Mouse (Mus musculus): ENCODE results near the gene E2f4. TPM values are rescaled to one million over a fixed set of nuclear protein-coding genes. Genes with fewer than 3 reads are reported as not detected.

The E2f4 gene
- total RNA-seq (2014; rRNA removed) = 39.2 and 44.8 TPM in 2 replicates
- 25.6 and 28.3 TPM in 2 replicates for polyA plus RNA-seq (2015; fragmentation: Nextera tagmentation; extraction: Ambion mirVana)

GRCm38 (mm10) chr8:105297511-105298192, at the start of gene E2f4:
E2f4 (plus strand) TSS chr8:105297663.
- peak; percentile 93 for ATAC-seq
- under 1% methylated on average over 58 of the region's 58 CpGs for WGBS
- no peak for TF ChIP-seq CTCF (IDR thresholded peaks at IDR 0.05; ENCODE audit: low read depth)
- H3K4me3 ChIP-seq (ENCODE audit: low read length) = peak within 1 kb of the TSS; percentile 96
- peaks cover 25% of the 10 kb centered on the region for H3K36me3 ChIP-seq (ENCODE audit: insufficient read depth, low read length)
- peak within 1 kb of the TSS; percentile 94 for H3K9ac ChIP-seq (replicated peaks; ENCODE audit: low read length)
- H3K4me1 ChIP-seq (ENCODE audit: insufficient read depth, low read length) = peaks cover 15% of the 10 kb centered on the region
- no peaks in the 10 kb centered on the region for H3K9me3 ChIP-seq (ENCODE audit: low read length)
- H3K27me3 ChIP-seq (ENCODE audit: insufficient read depth, low read length) = no peaks in the 10 kb centered on the region
- DNase-seq (ENCODE audit: low spot score) = peak; percentile 96
- H3K4me2 ChIP-seq (ENCODE audit: low read depth, low read length) = peak within 1 kb of the TSS; percentile 75
- peak within 1 kb of the TSS; percentile 77 for H3K27ac ChIP-seq

- H3K9ac ChIP-seq (replicated peaks; ENCODE audit: low read length) = no peak overlapping the region
- H3K27me3 ChIP-seq (ENCODE audit: insufficient read depth, low read length) = no peaks in the 10 kb centered on the region
- H3K4me1 ChIP-seq (ENCODE audit: insufficient read depth, low read length) = no peaks in the 10 kb centered on the region
- ATAC-seq (no peak), DNase-seq (ENCODE audit: low spot score) (no peak)
- H3K4me2 ChIP-seq (ENCODE audit: low read depth, low read length) = no peak overlapping the region
- H3K4me3 ChIP-seq (ENCODE audit: low read length) = no peak overlapping the region
- WGBS = 93% methylated on average over 6 of the region's 6 CpGs
- no peaks in the 10 kb centered on the region for H3K9me3 ChIP-seq (ENCODE audit: low read length)
- H3K27ac ChIP-seq = no peak overlapping the region
- peaks cover 41% of the 10 kb centered on the region for H3K36me3 ChIP-seq (ENCODE audit: insufficient read depth, low read length)
- no peak for TF ChIP-seq CTCF (IDR thresholded peaks at IDR 0.05; ENCODE audit: low read depth)
Measured at GRCm38 (mm10) chr8:105251954-105252353, 45.5 kb upstream of the E2f4 start.

- 88% methylated on average over 10 of the region's 10 CpGs for WGBS
- Histone ChIP-seq H3K4me1 (ENCODE audit: insufficient read depth, low read length) (no peaks in the 10 kb centered on the region), H3K36me3 (ENCODE audit: insufficient read depth, low read length) (peaks cover 37% of the 10 kb centered on the region), H3K9me3 (ENCODE audit: low read length) (no peaks in the 10 kb centered on the region), H3K27ac (no peak overlapping the region), H3K4me2 (ENCODE audit: low read depth, low read length) (no peak overlapping the region), H3K4me3 (ENCODE audit: low read length) (no peak overlapping the region), H3K27me3 (ENCODE audit: insufficient read depth, low read length) (peaks cover 7% of the 10 kb centered on the region; the same call in 1 of the 2 replicates), H3K9ac (replicated peaks; ENCODE audit: low read length) (no peak overlapping the region)
- DNase-seq (ENCODE audit: low spot score) = no peak
- ATAC-seq = no peak
- TF ChIP-seq CTCF (IDR thresholded peaks at IDR 0.05; ENCODE audit: low read depth) = no peak
Measured at GRCm38 (mm10) chr8:105252680-105253537, 44.6 kb upstream of the E2f4 start.

GRCm38 (mm10) chr8:105253766-105254151, 43.7 kb upstream of the E2f4 start:
- Histone ChIP-seq H3K4me3 (ENCODE audit: low read length) (peak overlapping the region; percentile 61), H3K9ac (replicated peaks; ENCODE audit: low read length) (peak overlapping the region; percentile 68; the same call in 1 of the 2 replicates), H3K4me2 (ENCODE audit: low read depth, low read length) (peak overlapping the region; percentile 99), H3K9me3 (ENCODE audit: low read length) (no peaks in the 10 kb centered on the region), H3K27me3 (ENCODE audit: insufficient read depth, low read length) (peaks cover 9% of the 10 kb centered on the region; the same call in 1 of the 2 replicates), H3K36me3 (ENCODE audit: insufficient read depth, low read length) (peaks cover 35% of the 10 kb centered on the region), H3K27ac (peak overlapping the region; percentile 54; the same call in 1 of the 2 replicates), H3K4me1 (ENCODE audit: insufficient read depth, low read length) (no peaks in the 10 kb centered on the region)
- ATAC-seq = peak; percentile 43
- DNase-seq (ENCODE audit: low spot score) = no peak
- no peak for TF ChIP-seq CTCF (IDR thresholded peaks at IDR 0.05; ENCODE audit: low read depth)
- WGBS = 35% methylated on average over 20 of the region's 20 CpGs

GRCm38 (mm10) chr8:105254152-105254965, 43.1 kb upstream of the E2f4 start:
- peak; percentile 84 for TF ChIP-seq CTCF (IDR thresholded peaks at IDR 0.05; ENCODE audit: low read depth)

GRCm38 (mm10) chr8:105254966-105255350, 42.5 kb upstream of the E2f4 start, which contains the start of gene B3gnt9:
B3gnt9 (minus strand) TSS chr8:105255153.
- WGBS = 1% methylated on average over 14 of the region's 14 CpGs
- peak within 1 kb of the TSS; percentile 68 for H3K9ac ChIP-seq (replicated peaks; ENCODE audit: low read length)
- peaks cover 9% of the 10 kb centered on the region; the same call in 1 of the 2 replicates for H3K27me3 ChIP-seq (ENCODE audit: insufficient read depth, low read length)
- no peaks in the 10 kb centered on the region for H3K9me3 ChIP-seq (ENCODE audit: low read length)
- H3K4me3 ChIP-seq (ENCODE audit: low read length) = peak within 1 kb of the TSS; percentile 61
- DNase-seq (ENCODE audit: low spot score) (peak; percentile 38), ATAC-seq (peak; percentile 30; the same call in 1 of the 2 replicates)
- H3K36me3 ChIP-seq (ENCODE audit: insufficient read depth, low read length) = peaks cover 23% of the 10 kb centered on the region
- H3K4me2 ChIP-seq (ENCODE audit: low read depth, low read length) = peak within 1 kb of the TSS; percentile 99
- no peak for TF ChIP-seq CTCF (IDR thresholded peaks at IDR 0.05; ENCODE audit: low read depth)
- H3K27ac ChIP-seq = peak within 1 kb of the TSS; percentile 76
- peaks cover 10% of the 10 kb centered on the region for H3K4me1 ChIP-seq (ENCODE audit: insufficient read depth, low read length)

More at GRCm38 (mm10) chr8:105254152-105254965, 43.1 kb upstream of the E2f4 start:
- Histone ChIP-seq H3K9me3 (ENCODE audit: low read length) (no peaks in the 10 kb centered on the region), H3K9ac (replicated peaks; ENCODE audit: low read length) (peak overlapping the region; percentile 68), H3K4me3 (ENCODE audit: low read length) (peak overlapping the region; percentile 61), H3K36me3 (ENCODE audit: insufficient read depth, low read length) (peaks cover 29% of the 10 kb centered on the region), H3K27ac (peak overlapping the region; percentile 76), H3K4me1 (ENCODE audit: insufficient read depth, low read length) (peaks cover 4% of the 10 kb centered on the region; the same call in 1 of the 2 replicates), H3K27me3 (ENCODE audit: insufficient read depth, low read length) (peaks cover 9% of the 10 kb centered on the region; the same call in 1 of the 2 replicates), H3K4me2 (ENCODE audit: low read depth, low read length) (peak overlapping the region; percentile 99)
- ATAC-seq (peak; percentile 85), DNase-seq (ENCODE audit: low spot score) (peak; percentile 94)
- under 1% methylated on average over 63 of the region's 74 CpGs for WGBS
